Mouse (Mus musculus) ZHBTc4 (cell line): ENCODE measurements at regions not wholly inside any gene's neighbourhood (a gene's known extent, or its start where the extent isn't known, plus 50 kb on each side); places are given as distances from the start of the nearest gene placed in this dataset.

Experiments
- DNase-seq: peaks from one replicate; pipeline ENCODE4 v3.0.0-alpha.2; 2011; ENCODE audit warnings: low read depth, low spot score

DNA sequence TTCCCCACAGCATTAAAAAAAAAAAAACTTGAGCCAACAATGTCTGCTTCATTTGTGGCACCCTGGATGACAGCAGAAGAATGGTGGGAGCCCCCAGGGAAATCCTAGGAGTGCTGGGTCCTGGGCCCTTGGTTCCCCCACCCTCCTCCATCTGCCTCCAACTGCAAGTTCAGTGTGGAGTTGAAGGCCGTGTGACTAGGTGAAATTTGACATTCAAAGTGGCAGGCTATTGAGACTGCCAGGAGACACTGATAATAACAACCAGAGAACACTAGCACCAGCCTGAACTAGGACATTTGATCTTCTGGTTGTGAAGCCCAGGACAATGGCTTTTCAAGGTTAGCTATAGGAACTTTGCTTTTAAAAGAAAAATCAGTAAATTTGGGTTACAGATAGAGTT, 74.0 kb downstream of the Adamts15 start:
- no peak for DNase-seq

DNA sequence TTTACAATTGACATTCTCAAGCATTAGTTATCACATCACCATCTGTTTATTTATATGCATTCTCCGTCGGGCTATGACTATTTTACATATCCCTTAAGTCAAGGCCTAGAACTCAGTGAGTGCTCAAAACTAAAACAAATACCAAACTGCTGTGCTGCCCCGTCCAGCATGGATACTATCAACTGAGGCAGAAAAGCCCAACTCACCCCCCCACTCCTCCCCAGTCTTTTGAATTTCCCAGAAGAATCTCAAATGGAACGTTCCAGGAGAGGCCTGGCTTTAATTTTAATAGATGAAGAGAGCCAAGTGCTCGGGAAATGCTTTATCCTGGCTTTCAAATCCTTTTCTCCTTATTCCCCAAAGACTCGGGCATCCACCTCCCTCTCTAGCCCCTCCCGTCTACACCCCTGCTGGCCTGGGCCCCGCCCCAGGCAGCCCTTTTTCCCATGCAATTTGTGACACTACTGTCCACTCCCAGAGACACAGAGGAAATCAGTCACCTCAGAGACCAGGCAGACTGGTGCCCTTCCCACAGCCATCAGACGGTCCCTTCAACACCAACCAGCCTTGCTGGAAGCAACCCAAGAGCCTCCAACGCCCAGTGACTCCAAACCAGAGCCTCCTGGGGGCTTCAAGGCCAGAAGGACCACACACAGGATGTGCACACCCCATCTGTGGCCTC, 76.5 kb downstream of the Adamts15 start:
- DNase-seq: no peak

DNA sequence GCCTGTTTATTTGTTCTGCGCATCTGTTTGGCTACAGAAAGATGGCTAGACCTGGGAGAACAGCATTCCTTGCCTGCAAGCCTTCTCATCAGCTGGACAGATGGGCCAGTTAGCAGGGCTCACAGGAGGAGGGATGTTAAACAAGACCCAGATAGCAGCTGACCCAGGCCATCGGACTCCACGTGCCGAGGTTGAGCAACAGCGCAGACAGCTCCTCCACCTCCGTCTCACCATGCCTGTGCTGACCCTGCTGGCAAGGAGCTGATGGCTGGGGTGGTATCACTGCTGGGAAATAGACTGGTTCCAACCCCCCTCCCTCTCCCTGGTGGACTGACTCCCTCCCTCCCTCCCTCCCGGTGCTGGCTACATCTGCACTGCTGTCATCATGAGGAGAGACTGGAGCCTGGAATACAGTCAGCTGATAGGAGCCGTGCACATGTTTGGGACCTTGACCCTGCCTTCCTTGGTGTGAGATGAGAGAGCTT, 78.1 kb downstream of the Adamts15 start:
- DNase-seq: no peak

DNA sequence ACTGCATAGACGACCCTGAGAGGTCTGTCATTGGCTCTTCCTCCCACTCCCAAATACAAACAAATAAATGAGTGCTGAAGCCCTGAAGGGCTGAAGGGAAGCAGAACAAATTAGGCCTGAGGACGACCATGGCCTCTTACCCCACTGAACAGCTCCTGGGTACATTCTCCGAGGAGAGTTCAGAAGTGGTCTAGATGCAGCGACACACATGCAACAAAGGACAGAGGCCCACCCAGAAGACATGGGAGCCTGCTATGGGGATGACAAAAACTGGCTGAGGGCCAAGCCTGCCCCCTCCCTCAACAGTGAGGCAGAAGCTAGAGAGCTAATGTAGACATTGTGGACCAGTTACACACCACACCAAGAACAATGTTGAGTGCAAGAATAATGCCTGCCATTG, 87.3 kb downstream of the Adamts15 start:
- DNase-seq: no peak

DNA sequence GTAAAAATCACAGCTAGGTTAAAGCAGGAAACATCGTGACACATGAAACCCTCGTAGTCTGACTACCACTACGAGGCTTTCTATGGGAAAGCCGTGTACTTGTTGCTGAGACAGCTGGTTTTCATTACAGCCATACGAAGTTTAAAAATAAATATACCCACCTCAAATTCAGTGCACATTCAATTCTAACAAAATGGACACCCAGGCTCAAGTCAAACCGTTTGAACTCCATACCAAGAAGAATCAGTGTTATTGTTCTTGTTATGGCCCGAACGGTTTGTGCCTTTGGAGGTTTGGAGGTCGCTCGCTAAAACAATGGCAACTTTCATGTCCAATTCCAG, 87.7 kb downstream of the Adamts15 start:
- peak; percentile 7 for DNase-seq

DNA sequence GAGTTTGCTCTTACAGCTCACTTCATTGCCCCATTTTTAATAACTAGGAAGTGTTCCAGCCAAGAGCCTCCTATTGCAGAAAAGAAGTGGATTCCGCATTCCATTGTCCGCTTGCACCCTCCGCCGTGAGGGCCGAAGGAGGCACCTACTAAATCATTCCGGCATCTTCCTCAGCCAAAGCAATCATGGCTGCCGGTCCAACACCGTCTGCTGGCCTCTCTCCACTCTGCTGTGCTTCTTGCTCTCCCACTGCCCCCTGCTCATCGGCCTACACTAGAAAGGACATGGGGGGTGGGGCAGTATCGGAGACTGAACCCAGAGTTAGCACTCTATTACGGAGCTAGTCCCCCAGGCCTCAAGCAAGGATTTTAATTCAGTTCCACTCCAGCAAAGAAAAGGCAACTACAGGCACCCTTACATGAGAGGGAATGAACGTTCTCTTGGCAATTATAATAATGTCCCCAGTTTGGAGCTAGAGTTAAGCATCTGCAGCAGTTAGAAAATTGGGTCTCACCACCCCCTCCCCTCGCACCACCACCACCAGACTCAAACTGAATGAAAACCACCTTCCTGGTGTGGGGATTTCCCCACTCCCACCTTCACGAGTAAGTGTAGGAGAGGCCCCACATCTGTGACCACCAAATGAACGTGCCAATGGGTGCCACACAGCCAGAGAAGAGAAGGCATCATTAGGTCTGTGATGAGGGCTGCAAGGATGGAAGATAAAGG, 88.3 kb downstream of the Adamts15 start:
- no peak for DNase-seq

DNA sequence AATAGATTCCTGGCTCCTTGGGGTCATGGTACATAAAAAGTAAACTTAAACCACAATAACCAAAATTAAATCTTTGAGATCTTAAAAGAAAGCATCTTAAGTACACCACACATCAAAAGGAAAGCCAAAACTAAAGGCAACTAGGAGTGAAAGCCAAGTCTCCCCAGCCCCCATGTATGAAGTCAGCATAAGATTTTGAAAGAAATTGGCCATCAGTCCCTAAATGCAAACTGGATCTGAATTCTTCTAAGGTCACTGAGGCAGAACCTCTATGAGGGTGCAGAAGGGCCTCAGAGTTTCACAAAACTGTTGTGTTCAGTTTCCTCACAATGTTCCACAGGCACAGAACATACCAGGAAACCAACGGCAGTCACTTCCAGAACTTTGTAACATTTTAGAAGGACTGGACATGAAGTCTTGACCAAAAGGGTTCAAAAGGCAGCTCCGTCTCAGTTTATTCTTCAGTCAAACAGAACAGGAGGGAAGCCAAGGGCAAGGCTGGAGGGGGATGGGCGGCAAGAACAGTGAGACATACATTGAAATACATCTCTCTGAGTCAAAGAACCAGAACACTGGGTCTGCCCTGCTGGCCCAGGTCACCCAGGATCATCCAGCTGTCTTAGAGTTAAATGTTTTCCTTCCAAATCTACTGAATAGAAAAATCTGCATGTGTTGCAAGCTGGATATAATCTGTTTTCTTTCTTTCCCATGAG, 92.9 kb downstream of the Adamts15 start:
- no peak for DNase-seq

DNA sequence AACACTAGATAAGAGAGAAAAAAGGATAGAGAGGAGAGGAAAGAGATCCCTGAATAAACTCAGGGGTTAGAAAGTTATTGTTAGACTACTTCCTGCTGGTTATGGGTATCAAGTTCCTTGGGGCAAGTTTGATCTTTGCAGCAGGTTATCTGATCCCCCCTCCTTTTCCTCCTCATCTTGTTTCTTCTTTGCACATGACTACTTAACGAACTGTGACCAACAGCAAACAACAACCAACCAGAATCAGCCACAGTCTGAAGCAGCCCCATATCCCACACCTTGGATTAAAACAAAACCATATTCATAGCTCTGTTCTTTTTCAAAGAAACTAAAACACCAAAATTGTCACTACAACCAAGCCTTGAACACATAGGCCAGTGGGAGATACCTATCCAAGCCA, 94.5 kb downstream of the Adamts15 start:
- no peak for DNase-seq

DNA sequence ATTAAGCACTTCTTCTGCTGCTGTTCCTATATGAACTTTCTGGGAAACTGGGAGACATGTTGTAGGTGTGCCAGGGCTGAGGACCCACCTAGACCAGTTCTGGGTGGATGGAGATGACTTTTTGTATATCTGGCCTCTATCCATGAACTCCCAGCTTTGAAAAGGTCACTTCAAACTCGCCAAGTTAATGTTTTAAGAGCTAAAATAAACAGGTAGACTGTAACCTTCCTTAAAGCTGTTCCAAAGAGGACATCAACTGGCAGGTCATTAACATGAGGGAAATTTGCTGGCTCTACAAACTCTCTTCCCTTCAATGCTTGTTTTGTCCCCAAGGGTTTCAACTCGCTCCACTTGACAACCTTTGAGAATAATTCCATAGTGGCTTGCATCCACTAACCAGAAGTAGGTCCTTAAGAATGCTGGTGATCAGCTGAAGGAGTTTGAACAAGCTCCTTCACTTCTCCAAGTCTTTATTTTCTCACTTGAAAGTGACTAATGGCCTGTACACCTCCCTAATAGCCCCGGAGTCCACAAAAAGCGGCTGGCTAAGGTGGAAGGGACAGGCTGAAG, 98.1 kb downstream of the Adamts15 start:
- no peak for DNase-seq

DNA sequence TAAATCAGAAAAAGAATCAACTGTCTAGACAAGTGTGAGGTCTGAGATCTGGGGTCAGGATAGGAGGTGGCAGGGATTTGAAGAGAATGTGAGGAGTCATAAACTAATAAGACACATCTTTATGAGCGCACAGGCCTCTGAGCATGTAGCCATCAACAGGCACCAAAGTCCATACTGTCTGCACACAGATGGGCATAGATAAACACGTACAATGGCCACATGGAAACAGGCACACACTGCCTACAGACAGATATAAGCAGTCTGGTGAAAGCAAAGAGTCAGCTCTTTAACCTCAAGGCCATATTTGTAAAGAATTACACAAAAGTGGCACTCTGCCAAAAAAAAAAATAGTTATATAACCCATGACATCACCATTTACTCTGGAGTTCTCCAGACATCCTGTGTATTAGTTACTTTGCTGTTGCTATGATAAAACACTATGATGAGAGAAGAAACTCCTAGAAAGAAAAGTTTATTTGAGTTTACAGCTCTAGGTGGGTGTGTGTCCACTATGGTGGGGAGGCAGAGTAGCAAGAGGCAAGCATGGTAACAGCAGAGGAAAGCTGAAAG, 101.4 kb downstream of the Adamts15 start:
- DNase-seq: no peak

DNA sequence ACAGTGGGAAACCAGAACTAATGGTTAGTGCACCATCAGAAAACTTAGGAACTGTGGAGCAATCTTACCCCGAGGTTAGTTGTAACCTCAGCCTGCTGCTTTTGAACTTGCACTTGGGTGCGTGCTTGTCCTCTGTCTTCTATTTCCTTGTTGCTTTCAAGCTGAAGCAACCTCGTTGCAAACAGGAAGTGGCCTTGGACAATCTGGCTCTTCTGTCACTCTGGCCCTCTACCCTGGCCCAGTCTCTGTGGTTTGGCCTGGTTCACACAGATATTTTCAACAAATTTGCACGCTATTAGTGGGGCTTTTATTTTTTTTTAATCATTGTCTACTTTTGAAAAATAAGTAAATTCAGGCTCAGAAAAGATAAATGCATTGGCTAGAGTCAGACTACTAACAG, 109.0 kb downstream of the Adamts15 start:
- no peak for DNase-seq

DNA sequence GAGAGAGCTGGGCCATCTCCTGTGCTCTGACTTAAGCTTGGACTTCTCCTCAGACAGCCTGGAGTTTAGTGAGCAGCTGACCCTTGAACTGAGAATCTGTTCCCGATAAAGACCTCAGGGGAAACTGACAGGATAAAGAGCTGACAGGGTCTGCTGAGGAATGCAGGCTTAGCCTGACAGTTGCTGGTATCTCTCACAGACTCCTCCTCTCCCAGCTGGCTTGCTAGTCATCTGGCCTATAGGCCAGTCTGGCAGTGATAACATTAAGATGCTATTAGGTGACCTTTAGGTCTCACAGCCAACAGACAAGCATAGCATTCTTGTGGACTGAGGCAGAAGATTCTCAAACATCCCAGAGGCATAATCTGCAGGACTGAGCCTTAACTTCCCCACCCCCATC, 111.4 kb downstream of the Adamts15 start:
- DNase-seq: no peak

DNA sequence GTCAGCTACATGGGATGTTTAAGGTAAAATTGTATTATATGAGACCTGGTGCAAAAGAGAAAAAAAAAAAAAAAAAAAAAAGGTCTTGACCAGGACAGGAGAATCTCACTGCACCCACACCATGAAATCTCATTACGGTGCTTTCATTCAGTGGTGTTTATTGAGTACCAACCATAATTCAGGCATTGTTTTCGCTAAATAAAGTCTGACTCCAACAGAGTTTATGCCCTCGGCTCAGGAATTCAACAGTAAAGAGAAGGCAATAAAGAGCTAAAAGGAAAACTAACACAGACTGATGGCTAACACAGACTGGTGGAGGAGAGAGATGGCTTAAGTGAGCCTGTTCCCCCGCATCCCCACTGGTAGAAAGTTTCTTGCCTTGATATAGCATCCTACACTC, 112.0 kb downstream of the Adamts15 start:
- DNase-seq: no peak

DNA sequence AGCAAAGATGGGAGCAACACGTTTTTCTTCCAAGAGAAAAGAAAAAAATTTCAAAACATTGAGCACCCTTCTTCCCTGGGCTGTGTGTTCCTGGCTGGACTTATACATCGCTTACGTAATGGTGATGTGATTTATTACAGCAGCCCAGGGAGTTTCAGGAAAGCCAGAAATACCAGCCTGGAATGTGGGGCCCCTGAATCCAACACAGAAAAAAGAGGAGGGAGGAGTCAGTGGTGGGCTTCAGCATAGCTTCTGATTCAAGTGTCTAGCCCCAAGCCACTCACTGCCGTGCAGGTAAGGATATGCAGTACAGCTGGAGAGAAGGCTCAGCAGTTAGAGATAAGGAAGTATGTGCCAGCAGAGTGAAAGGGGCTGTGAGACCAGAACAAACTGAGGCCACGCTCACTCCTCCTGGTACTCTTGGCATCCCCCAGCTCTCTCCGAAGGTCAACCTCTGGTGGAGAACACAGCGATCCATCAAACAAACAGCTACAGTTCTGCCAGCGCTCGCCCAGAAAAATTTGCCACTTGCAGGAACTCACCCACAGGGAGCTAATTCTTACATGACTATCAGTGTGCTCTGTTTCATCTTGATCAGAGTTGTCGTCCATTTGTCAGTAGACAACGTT, 113.3 kb downstream of the Adamts15 start:
- DNase-seq: no peak

DNA sequence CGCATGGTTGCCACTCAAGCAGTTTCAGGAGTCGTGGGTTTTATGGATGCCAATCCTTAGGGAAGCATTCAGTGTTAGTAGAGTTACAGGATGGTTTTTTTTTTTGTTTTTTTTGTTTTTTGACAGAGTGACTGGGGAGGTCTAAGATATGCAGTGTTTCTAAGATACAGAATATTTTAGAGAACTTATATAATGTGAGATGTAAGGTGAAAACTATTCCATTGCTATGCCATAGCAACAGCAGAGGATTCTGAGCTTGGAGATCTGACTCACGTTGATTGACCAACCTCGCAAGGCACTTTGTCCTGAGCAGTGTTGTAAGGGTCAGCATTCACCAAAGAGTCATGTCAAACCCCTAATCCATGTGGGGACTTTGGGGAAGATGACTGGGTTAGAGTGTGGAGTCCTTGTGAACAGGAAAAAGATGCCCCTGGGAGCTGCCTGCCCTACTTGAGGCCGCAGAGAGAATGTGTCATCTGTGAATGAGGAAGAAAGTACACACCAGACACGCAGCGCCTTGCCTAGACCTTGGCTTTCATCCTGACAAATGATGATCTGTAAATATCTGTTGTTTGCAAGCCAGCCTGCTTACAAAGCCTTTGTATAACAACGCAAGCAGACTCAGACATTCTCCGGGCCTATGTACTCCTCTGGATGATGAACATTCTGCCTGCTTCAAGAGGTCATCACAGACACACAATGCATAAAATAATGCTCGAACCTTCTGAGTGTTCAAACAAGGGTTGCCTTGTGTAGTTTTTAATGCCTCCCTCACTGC, 118.3 kb downstream of the Adamts15 start:
- DNase-seq: no peak

DNA sequence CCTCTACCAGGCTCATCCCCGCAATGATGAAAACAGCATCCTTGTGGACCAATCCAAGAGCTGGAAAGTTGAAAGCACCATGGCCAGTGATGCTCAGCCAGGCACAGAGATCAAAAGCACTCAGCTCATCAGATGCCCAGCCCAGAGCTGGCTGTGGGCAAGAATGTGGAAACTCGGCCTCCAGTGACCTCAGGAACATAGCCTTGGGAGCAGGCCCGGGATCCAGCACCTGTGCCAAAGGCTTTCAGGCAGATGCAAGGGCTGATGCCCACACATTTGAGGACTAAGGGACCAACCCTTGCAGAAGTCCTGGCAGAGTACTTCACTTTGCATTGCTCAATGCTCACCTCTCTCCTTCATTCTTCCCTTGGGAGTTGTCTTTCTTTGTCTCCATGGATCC, 119.4 kb downstream of the Adamts15 start:
- DNase-seq: no peak

DNA sequence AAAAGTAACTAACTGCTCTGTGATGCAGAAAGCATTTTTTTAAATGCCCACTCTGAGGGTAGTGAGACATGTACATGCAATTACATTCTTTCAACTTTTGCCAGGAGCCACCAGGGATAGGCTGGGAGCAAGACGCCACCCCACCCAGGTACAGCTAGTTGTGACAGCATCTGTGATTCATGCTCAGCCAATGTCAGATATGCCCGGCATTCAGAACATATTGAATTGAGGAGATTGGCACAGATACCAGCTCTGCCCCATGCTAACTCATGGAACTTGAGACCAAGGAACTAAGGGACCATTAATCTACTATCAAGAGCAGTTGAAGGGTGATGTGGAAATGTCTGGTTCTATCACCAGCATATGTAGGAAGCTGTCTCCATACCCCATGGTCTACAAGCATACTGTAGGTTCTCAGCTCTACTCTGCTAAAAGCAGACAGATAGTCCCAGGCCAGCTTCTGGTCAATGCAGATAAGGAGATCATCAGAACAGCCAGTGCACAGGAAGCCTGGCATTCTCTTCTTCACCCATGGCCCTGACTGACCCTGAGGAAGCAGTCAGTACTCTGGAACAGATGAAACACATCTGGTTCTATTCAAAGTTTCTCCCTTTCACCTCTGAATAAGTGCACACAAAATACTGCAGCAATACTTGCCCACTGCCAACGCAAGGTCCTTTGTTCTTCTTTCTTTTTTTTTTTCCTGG, 127.4 kb downstream of the Adamts15 start:
- DNase-seq: no peak

DNA sequence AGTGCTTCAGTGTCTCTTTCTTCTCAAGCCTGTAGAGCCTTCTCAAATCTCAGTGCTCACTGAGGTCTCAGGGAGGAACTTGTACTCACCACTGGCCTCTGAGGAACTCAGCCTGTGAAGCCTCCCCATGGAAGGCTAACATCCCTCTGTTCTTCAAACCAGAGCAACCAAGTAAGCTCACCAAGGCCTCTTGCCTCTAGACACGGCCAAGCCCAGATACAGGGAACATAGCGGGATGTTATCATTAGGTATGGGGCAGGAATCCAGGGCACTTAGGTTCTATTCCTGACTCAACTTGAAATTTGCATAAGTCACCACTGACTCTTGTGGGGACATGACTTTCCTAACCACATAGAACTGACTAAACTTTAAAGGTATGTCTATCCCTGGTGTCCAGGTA, 141.0 kb downstream of the Adamts15 start:
- DNase-seq: no peak

DNA sequence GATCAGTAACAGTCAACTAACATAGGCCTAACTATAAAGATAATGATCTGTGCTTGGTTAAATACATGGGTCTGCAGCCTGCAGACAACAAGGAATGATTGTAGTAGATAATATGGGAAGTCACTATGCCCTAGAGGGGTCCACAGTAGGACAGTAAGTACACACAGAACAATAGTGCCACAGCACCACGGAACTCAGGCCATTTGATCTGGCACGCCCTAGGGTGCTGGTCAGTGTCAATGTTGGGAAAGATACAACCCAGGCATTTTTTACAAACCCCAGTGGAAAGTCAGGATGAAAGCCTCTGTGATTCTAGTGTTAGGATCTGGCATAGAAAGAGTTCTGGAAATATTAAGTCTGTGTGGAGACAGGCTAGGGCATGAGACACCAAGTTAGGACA, 144.4 kb downstream of the Adamts15 start:
- DNase-seq: no peak

DNA sequence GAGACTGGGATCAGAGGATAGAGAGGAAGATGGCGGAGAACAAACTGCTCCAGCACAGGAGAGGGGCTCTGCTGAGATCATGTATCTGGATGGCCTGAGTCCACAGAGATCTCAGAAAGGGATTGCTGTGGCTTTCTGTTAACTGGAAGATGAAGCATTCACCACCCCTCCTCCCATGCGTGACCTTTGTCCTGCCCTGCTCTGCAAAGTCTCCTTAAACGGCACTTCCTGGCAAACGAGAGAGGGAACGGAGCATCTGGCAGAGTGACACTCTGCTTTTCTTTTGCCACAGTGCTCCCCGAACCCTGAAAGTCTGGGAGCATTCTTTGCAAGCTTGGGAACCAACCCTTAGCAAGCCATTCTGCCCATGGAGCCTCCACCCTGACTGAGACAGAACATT, 147.1 kb downstream of the Adamts15 start:
- no peak for DNase-seq
